Mouse (Mus musculus): ENCODE results near the gene Avil.

The Avil gene

DNA sequence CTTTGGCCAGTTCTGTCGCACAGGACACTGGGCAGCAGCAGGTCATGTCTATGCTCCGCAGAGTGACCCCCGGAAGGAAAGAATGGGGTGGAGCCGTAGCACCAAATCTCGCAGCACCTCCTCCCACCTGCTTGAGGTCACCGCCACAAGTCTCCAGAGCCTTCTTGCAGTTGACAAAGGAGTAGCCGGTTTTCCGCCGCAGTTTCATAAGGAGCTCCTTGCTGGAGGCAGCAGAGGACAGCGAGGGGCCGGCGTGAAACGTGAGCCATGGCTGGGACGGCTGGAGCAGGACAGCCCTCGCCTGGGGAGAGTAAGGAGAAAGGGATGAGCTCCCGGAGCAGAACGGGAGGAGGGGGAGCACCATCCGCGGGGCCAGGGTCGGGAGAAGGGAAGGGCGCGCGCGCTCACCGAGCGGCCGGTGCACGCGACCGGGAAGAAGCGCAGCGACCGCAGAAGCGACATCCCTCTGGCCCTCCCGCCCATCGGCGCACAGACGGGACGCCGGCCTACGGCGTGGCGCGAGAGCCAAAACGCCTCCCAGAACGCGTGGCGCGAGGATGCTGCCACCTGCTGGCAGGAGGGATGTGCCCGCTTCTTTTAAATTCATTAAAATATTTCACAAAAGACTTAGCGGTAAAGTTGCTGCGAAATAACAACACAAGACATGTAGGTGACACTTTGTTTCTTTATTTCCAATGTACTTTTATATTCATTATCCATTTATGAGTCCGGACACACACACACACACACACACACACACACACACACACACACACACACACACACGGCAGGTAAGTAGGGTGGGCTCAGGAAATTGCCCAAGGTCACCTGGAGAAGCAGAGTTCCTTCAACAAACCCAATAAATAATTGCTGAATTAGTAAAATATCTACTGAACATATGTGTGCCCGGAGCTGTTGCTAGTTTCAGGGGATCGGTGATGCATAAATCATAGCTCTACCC, 30.1 kb downstream of the Avil start, which contains the start of gene Tsfm:
TSS of gene Tsfm (minus strand) at position 505 of the 961 bp plus-strand sequence.
- DNase-seq (ENCODE audit: low read depth) = peak; percentile 93

GRCm38 (mm10) chr10:127033301-127033741, 32.8 kb downstream of the Avil start:
- no peak for DNase-seq (ENCODE audit: low read depth)

DNA sequence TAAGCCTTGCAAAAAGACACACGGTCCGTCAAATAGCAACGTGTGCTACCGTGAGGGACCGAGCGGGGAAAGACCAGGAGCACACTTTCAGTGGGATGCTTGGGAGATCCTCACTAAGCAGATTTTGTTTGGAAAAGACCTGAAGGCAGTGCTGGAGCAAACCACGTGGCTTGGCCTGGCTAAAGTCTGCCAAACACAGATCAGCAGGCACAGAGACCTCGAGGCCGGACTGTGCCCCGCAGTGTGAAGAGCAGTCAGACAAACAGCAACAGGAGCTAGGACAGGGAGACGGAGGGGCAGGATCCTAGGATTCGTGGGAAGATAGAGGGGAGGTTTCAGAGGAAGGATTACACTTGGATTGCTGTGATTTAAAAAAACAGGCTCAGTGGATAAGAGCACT, 35.8 kb downstream of the Avil start:
- DNase-seq (ENCODE audit: low read depth) = no peak

DNA sequence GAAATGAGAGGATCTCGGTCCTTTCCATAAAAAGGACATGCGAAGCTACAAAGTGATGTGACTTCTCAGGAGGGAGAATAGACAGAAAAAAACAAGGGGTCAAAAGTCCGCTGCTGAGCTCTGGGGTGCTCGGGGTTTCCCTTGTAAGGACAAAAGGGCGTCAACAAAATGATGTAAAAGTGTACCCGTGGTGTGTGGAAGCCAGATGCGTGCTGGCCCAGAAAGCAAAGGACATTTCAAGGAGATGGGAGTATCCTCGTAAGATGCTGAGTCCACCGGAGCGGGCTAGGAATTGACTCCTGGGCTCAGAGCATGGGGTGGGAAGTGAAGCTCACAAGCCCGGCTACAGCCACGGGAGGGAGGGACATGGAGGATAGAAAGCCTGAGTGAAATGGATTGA, 37.1 kb downstream of the Avil start:
- DNase-seq (ENCODE audit: low read depth) = no peak

- DNase-seq (ENCODE audit: low read depth) = peak; percentile 41
Measured at GRCm38 (mm10) chr10:127040569-127041214, 40.2 kb downstream of the Avil start.

- no peak for DNase-seq (ENCODE audit: low read depth)
Measured at GRCm38 (mm10) chr10:127041274-127041766, 40.8 kb downstream of the Avil start, which contains the start of the genes Mettl1 and Eef1akmt3. Gene Mettl1 (plus strand): TSS chr10:127041414. Gene Eef1akmt3 (minus strand): TSS chr10:127041513.

DNA sequence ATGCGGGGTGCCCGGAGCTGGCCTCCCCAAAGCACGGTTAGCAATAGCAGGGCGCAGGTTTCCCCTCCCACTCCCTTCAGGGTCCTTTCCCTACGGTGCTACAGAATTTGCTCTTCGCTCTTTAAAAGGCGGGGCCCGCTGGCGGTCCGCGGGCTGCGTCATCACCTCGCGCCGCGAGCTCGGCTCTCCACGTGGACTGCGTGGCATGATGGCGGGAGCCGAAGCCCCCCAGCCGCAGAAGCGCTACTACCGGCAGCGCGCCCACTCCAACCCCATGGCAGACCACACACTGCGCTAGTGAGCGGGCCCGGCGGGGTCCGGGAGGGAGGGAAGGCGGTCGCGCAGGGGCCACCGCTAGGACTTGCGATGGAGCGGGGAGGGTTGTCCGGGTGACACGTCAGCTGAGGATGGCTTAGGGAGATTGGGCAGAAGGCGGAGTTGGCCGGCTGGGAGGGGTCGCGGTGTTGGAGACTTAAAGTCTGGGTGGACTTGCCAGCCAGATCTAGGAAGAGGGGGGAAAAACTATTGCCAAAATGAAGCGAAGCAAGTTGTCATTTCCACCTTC, 41.3 kb downstream of the Avil start:
- DNase-seq (ENCODE audit: low read depth) = peak; percentile 92

GRCm38 (mm10) chr10:127042468-127043115, 42.1 kb downstream of the Avil start:
- peak; percentile 40 for DNase-seq (ENCODE audit: low read depth)

DNA sequence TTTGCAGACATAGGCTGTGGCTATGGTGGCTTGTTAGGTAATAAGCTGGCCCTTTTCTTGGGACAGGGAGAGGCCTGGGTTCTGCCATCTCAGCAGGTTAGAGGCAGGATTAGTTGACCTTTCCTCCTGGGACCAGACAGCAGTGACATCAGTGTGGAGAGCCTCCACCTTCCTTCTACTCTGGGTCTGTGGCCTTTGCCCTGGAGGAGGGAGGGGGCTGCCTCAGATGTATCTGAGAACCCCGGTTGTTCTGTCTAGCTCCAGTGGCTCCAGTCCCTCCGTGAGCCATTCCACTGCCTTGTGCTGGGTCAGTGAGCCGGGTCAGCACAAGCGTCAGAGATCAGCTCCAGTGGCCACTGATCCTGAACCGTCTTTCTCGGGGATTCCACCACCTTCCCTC, 42.7 kb downstream of the Avil start:
- no peak for DNase-seq (ENCODE audit: low read depth)

GRCm38 (mm10) chr10:127047954-127048353, 47.4 kb downstream of the Avil start, which contains the start of gene Cyp27b1:
Gene Cyp27b1 (plus strand): TSS chr10:127048250.
- DNase-seq (ENCODE audit: low read depth) = no peak

DNA sequence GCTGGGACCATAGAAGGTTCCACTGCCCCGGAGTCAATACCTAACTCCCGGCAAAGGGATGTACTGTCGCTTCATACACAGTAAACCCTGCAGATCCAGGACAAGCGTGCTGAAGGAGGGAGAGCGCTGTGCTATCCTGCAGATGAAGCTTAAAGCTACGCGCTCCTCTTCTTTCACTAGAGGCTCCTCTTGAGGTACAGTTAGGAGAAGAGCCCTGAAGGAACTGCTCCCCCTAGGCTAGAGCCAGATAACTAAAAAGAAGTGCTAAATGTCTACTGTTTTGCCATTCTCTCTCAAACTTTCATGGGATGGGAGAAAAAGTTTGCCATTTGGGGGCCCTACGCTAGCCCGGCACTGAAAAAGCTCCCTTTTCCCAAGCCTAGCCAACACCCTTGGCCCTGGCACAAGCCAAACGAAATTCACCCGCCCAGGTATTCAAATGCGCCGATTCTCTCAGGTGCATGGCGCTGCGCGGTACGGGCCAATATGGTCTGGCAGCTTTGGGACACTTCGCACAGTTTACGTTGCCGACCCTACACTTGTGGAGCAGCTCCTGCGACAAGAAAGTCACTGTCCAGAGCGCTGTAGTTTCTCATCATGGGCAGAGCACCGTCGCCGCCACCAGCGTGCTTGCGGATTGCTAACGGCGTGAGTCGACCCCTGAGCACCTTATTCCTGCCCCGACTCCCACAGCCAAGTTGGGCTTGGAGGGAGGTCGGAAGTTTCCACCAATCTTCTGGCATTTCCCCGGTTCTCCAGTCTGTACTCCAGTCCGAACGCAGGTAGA, 48.3 kb downstream of the Avil start:
- DNase-seq (ENCODE audit: low read depth) = no peak

DNA sequence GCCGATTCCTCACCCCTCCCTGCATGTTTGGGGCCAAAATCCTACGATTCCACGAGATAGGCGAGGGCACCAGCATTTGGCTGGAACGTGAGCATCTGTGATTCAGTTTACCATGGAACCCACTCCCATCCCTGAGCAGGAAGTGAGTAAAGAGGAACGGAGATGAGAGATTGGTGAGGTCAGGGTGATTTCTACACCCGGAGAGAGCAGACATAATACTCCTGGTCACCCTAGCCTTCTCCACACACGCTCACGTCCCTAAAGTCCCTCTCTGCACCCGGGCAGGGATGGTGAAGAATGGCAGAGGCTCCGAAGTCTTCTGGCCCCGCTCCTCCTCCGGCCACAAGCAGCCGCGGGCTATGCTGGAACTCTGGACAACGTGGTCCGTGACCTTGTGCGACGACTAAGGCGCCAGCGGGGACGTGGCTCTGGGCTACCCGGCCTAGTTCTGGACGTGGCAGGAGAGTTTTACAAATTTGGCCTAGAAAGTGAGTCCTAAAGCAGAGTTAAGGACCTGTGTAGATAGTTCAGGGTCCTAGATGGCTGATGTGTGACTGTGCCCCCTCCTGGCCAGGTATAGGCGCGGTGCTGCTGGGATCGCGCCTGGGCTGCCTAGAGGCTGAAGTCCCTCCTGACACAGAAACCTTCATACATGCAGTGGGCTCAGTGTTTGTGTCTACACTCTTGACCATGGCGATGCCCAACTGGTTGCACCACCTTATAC, 49.0 kb downstream of the Avil start:
- peak; percentile 48 for DNase-seq (ENCODE audit: low read depth)

- no peak for DNase-seq (ENCODE audit: low read depth)
Measured at GRCm38 (mm10) chr10:127050119-127050474, 49.6 kb downstream of the Avil start.

- DNase-seq (ENCODE audit: low read depth) = no peak
Measured at GRCm38 (mm10) chr10:127054646-127055045, 54.1 kb downstream of the Avil start.

DNA sequence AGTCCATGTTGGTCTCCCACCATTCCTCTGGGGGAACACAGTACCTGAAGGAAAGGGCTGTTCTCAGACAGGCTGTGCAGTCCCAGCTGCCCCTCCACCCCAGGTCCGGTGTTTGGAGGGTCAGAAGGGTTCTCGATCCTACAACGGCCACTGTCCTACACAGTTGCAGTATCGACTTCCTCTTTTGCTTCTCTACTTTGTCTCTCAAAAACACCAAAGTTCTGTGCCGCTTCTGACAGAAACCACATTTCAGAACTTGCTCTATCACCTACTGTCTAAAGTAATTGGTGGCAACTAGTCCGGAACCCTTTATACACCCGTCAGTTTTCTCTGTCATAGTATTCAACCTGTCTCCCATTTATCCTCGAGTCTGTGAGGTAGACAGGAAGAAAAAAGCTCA, 54.9 kb downstream of the Avil start:
- no peak for DNase-seq (ENCODE audit: low read depth)

- no peak for DNase-seq (ENCODE audit: low read depth)
Measured at GRCm38 (mm10) chr10:127056490-127056889, 56.0 kb downstream of the Avil start.

DNA sequence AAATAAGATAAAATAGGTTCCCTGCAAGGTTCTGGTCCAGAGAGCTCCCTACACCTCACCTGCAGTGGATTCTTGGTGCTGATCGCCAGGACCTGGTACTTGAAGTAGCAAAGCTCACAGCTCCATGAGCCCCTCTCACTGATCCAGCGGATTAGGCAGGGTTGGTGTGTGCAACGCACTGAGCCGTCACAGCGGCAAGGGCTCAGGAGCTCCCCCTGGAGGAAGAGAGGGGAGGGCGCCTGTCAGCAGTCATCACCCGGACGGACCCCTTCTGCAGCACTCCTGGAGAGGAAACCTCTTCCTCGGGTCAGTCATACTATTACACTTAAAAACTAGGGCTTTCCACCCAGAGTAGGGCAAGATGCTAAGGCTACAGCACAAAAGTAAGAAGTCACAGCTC, 57.7 kb downstream of the Avil start:
- DNase-seq (ENCODE audit: low read depth) = peak; percentile 90

DNA sequence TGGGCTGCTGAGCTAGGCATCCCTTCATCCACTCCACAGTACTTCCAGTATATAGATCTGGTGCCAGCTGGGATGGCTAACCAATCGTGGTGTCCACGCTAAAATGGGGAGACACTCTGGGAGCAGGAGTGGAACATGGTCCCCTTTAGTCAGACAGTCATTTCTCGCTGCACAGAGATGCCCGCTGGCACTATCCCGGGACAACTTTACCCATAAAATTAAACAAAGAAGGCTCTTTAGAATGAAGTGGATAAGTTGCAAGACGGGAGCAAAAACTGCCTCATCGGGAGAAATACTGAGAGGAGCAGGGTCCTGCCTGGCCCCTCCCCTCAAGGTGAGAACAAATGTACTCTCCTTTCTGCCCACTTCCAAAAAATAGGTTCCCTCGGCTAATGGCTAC, 58.2 kb downstream of the Avil start:
- DNase-seq (ENCODE audit: low read depth) = peak; percentile 43

DNA sequence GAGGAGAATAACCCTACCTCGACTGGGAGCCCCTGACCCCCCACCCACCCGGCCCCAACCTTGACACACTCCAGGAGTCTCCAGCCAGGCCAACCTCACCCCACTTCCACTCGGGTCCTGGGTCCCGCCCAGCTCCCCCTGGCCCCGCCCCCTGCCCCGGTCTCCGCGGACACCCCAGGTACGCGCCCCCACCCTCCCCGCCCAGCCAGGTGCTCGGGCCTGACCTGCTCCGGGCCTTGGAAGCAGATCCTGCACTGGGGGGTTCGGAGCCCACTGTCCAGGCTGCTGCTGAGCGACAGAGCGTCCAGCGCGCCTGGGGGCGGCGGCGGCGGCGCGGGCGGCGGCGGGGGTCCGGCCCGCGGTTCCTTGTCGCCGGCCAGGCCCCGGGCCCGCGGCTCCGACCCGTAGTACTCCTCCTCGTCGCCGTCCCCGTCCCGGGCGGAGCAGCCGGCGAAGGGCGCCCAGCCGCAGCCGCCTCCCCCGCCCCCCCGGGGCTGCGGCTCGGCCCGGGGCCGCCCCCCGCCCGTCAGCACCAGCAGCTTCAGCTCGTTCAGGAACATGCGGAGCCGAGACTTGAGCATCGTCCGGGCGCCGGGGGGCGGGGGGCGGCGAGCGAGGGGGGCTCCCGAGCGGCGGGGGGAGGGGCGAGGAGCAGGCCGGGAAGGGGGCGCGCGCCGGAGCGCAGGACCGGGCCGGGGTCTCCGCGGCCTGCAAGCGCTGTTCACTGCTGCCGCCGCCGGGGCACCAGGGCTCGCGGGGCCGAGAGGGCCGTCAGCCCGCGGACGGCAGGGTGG, 58.9 kb downstream of the Avil start:
- DNase-seq (ENCODE audit: low read depth) = peak; percentile 54
